Mouse (Mus musculus): ENCODE measurements at regions not wholly inside any gene's neighbourhood (a gene's known extent, or its start where the extent isn't known, plus 50 kb on each side); places are given as distances from the start of the nearest gene placed in this dataset.
"Not testable (repeated sequence)": the region's sequence is repeated elsewhere in the genome, so short reads cannot be mapped to it uniquely, and the experiment has no call there.

DNA sequence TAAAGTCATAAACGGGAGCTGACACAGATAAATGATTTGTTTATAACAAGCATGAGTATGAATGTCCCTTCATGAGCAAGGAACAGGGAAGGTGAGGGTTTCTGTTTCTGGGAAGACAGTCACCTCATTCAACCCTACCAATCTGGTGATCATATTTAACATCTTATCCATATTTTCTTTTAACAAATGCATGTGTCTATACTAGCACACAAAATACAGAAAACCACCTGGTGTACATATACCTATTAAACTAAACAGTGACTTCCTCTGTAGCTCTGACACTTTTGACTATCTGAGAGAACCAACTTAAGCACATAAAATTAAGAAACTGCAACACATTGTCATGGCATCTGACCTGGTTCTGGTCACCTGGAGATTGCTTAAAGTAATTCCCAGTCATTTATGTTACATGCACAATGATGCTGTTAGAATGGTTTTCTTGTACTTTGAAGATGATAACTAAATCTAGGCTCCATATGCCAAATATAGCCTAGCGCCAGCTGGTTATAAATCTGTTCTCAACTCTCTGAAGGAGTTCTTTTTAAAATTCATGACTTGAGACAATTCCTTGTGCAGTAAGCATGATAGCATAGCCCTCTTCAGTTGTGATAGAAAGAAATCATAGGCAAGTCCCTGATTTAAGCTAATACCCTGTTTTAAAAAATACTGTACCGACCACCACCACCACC is 1163.6 kb upstream of the Tyrp1 start:
- Histone ChIP-seq H3K4me1 (ENCODE audit: control insufficient read depth, insufficient read depth, low read length) (no peaks in the 10 kb centered on the region), H3K36me3 (ENCODE audit: control insufficient read depth, insufficient read depth, low read length, poor library complexity, severe bottlenecking) (no peaks in the 10 kb centered on the region), H3K9me3 (replicated peaks; ENCODE audit: control insufficient read depth, insufficient read depth, low read length, poor library complexity, severe bottlenecking) (no peaks in the 10 kb centered on the region), H3K9ac (ENCODE audit: low read depth, poor library complexity, severe bottlenecking) (no peak overlapping the region), H3K27me3 (ENCODE audit: control insufficient read depth, insufficient read depth, low read length, poor library complexity, severe bottlenecking) (no peaks in the 10 kb centered on the region), H3K27ac (ENCODE audit: insufficient read depth, low read length) (no peak overlapping the region), H3K4me3 (ENCODE audit: low read depth, low read length) (no peak overlapping the region)
- no peak for TF ChIP-seq CTCF (IDR thresholded peaks at IDR 0.05; ENCODE audit: low read depth, low read length)
- no peak for TF ChIP-seq EP300 (IDR thresholded peaks at IDR 0.05; ENCODE audit: insufficient read depth, low read depth, low read length)
- no peak for TF ChIP-seq POLR2A (IDR thresholded peaks at IDR 0.05; ENCODE audit: insufficient read depth, low read length)

DNA sequence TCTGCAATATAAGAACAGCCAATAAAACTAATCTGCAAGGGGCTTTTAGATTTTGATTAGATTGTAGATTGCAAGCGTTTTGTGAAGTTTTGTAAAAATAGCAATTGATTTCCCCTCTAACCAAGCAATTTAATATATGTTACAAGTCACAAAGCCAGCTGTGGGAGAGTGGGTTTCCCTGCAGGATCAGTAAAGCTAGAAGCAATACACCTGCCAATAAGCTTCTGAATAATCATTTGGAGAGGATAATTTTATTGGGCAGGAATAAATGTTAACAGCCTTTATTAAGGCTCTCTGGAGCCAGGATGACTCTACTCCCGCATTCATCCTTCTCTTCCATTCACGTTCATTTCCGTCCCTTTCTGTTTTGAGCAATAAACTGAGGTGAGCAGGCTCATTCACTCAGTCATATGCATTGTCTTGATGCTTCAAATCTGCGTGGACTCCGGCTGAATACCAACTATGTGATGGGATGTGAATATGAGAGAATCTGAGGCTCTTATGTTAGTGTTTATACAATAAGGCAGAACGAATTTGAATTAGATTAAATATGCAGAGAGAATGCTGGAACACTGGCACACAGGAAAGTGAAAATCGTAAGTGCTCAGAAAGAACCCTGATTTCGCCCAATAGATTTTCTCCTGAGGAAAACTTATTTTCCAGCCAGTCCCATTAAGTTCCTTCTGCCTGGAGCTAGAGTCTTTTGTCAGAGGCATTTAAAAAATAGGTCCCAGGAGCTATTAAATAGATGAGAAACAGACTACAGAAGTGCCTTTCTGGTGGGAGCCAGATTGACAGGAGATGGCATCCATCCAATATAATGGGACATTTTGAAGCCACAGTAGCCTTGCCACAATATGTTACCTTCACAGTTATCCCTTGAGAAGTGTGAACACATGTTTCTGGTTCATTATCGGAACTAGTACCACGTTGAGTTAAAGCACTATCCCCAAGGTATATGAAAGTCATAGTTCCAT is 1138.8 kb upstream of the Tyrp1 start:
- Histone ChIP-seq H3K36me3 (ENCODE audit: control insufficient read depth, insufficient read depth, low read length, poor library complexity, severe bottlenecking) (no peaks in the 10 kb centered on the region), H3K27me3 (ENCODE audit: control insufficient read depth, insufficient read depth, low read length, poor library complexity, severe bottlenecking) (no peaks in the 10 kb centered on the region), H3K4me1 (ENCODE audit: control insufficient read depth, insufficient read depth, low read length) (no peaks in the 10 kb centered on the region), H3K9ac (ENCODE audit: low read depth, poor library complexity, severe bottlenecking) (no peak overlapping the region), H3K4me3 (ENCODE audit: low read depth, low read length) (no peak overlapping the region), H3K27ac (ENCODE audit: insufficient read depth, low read length) (no peak overlapping the region), H3K9me3 (replicated peaks; ENCODE audit: control insufficient read depth, insufficient read depth, low read length, poor library complexity, severe bottlenecking) (no peaks in the 10 kb centered on the region)
- TF ChIP-seq CTCF (IDR thresholded peaks at IDR 0.05; ENCODE audit: low read depth, low read length): no peak
- no peak for TF ChIP-seq POLR2A (IDR thresholded peaks at IDR 0.05; ENCODE audit: insufficient read depth, low read length)
- no peak for TF ChIP-seq EP300 (IDR thresholded peaks at IDR 0.05; ENCODE audit: insufficient read depth, low read depth, low read length)

DNA sequence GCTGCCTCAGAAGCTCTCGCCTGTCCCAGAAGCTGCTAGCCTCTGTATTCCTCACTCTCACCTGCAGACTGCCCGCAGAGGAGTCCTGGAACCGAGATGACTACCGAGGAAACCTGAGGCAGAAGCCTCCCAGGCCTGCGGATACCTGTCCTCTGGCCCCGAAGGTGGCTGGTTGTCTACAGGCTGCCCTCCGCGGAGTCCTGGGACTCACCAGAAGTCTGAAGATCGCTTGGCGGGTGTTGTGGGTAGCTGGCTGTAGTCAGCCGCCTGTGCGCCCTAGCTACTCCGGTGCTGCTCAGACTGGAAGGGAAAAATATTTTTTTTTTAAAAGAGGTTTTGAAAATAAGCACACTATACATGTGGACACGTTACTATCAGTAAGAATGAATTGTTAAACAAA is 1113.0 kb upstream of the Tyrp1 start:
- not testable (repeated sequence) for H3K27ac ChIP-seq (ENCODE audit: insufficient read depth, low read length)

DNA sequence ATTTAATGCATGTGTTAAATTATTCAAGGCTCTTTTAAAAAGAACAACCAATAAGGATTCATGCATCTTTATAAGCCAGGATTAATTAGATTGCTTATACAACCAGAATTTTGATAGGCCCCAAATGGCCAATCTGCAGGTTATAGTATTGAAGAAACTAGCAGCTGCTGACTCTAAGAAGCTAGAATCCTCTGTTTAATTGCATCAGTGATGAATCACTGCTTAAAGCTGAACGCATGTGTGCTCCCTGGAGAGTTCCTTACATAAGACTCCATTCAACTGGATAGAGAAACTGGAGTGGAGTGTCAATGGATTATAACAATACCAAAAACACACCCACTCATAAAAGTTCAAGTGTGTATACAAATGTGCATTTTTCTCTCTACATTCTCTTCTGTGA is 1109.8 kb upstream of the Tyrp1 start:
- Histone ChIP-seq H3K9ac (ENCODE audit: low read depth, poor library complexity, severe bottlenecking) (no peak overlapping the region), H3K27me3 (ENCODE audit: control insufficient read depth, insufficient read depth, low read length, poor library complexity, severe bottlenecking) (no peaks in the 10 kb centered on the region), H3K36me3 (ENCODE audit: control insufficient read depth, insufficient read depth, low read length, poor library complexity, severe bottlenecking) (no peaks in the 10 kb centered on the region), H3K27ac (ENCODE audit: insufficient read depth, low read length) (no peak overlapping the region), H3K4me3 (ENCODE audit: low read depth, low read length) (no peak overlapping the region), H3K4me1 (ENCODE audit: control insufficient read depth, insufficient read depth, low read length) (no peaks in the 10 kb centered on the region), H3K9me3 (replicated peaks; ENCODE audit: control insufficient read depth, insufficient read depth, low read length, poor library complexity, severe bottlenecking) (no peaks in the 10 kb centered on the region)
- TF ChIP-seq CTCF (IDR thresholded peaks at IDR 0.05; ENCODE audit: low read depth, low read length) (no peak), POLR2A (IDR thresholded peaks at IDR 0.05; ENCODE audit: insufficient read depth, low read length) (no peak), EP300 (IDR thresholded peaks at IDR 0.05; ENCODE audit: insufficient read depth, low read depth, low read length) (no peak)

More for the DNA sequence above, 1113.0 kb upstream of the Tyrp1 start:
- H3K4me1 ChIP-seq (ENCODE audit: control insufficient read depth, insufficient read depth, low read length); H3K27me3 ChIP-seq (ENCODE audit: control insufficient read depth, insufficient read depth, low read length, poor library complexity, severe bottlenecking); H3K36me3 ChIP-seq (ENCODE audit: control insufficient read depth, insufficient read depth, low read length, poor library complexity, severe bottlenecking); H3K9me3 ChIP-seq (replicated peaks; ENCODE audit: control insufficient read depth, insufficient read depth, low read length, poor library complexity, severe bottlenecking): not testable (repeated sequence)
- H3K9ac ChIP-seq (ENCODE audit: low read depth, poor library complexity, severe bottlenecking): peak overlapping the region; percentile 64; the same call in 1 of the 2 replicates
- peak overlapping the region; percentile 53 for H3K4me3 ChIP-seq (ENCODE audit: low read depth, low read length)

DNA sequence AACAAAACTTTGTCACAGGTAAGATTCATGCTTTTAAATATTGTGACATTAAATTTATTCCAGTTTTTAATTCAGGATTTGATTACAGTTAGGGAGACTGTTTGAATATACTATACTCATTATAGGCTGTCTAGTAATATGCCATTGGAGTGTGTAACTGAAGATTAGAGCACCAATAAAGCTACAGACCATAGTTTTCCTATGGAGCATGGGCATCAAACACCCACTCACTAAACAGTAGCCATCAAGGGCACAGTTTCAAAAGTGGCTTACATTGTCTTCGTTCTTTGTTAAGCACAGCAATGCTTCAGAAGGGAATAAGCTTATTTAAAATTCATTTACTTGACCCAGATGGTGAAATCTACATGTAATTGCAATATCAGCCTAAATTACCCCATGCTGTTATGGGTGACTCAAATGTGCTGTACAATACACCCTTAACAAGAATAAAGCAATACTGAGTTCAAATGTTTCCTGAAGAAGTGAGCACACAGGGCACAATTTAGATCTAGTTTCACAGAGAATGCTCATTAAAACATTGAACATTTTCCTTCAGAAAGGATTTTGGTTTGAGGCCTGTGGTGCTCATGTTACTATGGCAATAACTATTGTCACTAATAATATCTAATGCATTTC is 1092.9 kb upstream of the Tyrp1 start:
- no peaks in the 10 kb centered on the region for H3K36me3 ChIP-seq (ENCODE audit: control insufficient read depth, insufficient read depth, low read length, poor library complexity, severe bottlenecking)
- no peak overlapping the region for H3K9ac ChIP-seq (ENCODE audit: low read depth, poor library complexity, severe bottlenecking)
- H3K27me3 ChIP-seq (ENCODE audit: control insufficient read depth, insufficient read depth, low read length, poor library complexity, severe bottlenecking): no peaks in the 10 kb centered on the region
- no peaks in the 10 kb centered on the region for H3K9me3 ChIP-seq (replicated peaks; ENCODE audit: control insufficient read depth, insufficient read depth, low read length, poor library complexity, severe bottlenecking)
- H3K27ac ChIP-seq (ENCODE audit: insufficient read depth, low read length): no peak overlapping the region
- TF ChIP-seq POLR2A (IDR thresholded peaks at IDR 0.05; ENCODE audit: insufficient read depth, low read length) (no peak), EP300 (IDR thresholded peaks at IDR 0.05; ENCODE audit: insufficient read depth, low read depth, low read length) (no peak), CTCF (IDR thresholded peaks at IDR 0.05; ENCODE audit: low read depth, low read length) (no peak)
- no peaks in the 10 kb centered on the region for H3K4me1 ChIP-seq (ENCODE audit: control insufficient read depth, insufficient read depth, low read length)
- H3K4me3 ChIP-seq (ENCODE audit: low read depth, low read length): no peak overlapping the region
